Mouse (Mus musculus) liver (tissue): ENCODE measurements at regions not wholly inside any gene's neighbourhood (a gene's known extent, or its start where the extent isn't known, plus 50 kb on each side); places are given as distances from the start of the nearest gene placed in this dataset.
A peak's percentile ranks its signal among the peaks of the same experiment; 100 is the strongest.

Source experiments
- DNase-seq: peaks from one replicate; pipeline ENCODE4 v3.0.0-alpha.2; 2020; ENCODE audit warnings: mixed read lengths

- no peak for DNase-seq
Measured at GRCm38 (mm10) chr1:193672681-193673080, 302.6 kb upstream of the Camk1g start.

GRCm38 (mm10) chr1:193671816-193672254 is 301.7 kb upstream of the Camk1g start:
- no peak for DNase-seq

GRCm38 (mm10) chr1:193671046-193671445 is 300.9 kb upstream of the Camk1g start:
- no peak for DNase-seq

- no peak for DNase-seq
Measured at GRCm38 (mm10) chr1:193670008-193670407, 299.9 kb upstream of the Camk1g start.

GRCm38 (mm10) chr1:193668841-193669240 is 298.7 kb upstream of the Camk1g start:
- peak; percentile 49 for DNase-seq

GRCm38 (mm10) chr1:193665854-193666253 is 295.8 kb upstream of the Camk1g start:
- DNase-seq = no peak

GRCm38 (mm10) chr1:193664569-193664968 is 294.5 kb upstream of the Camk1g start:
- peak; percentile 14 for DNase-seq

- DNase-seq = no peak
Measured at GRCm38 (mm10) chr1:193663587-193663986, 293.5 kb upstream of the Camk1g start.

- no peak for DNase-seq
Measured at GRCm38 (mm10) chr1:193662166-193662890, 292.2 kb upstream of the Camk1g start.

GRCm38 (mm10) chr1:193661377-193661776 is 291.3 kb upstream of the Camk1g start:
- no peak for DNase-seq

- DNase-seq = no peak
Measured at GRCm38 (mm10) chr1:193655076-193655677, 285.1 kb upstream of the Camk1g start.

- DNase-seq = no peak
Measured at GRCm38 (mm10) chr1:193650275-193650674, 280.2 kb upstream of the Camk1g start.

- DNase-seq = no peak
Measured at GRCm38 (mm10) chr1:193649400-193649799, 279.3 kb upstream of the Camk1g start.

GRCm38 (mm10) chr1:193647371-193648270 is 277.5 kb upstream of the Camk1g start:
- DNase-seq = no peak

- DNase-seq = no peak
Measured at GRCm38 (mm10) chr1:193644506-193644905, 274.4 kb upstream of the Camk1g start.

- DNase-seq = no peak
Measured at GRCm38 (mm10) chr1:193636451-193636850, 266.4 kb upstream of the Camk1g start.

- DNase-seq = no peak
Measured at GRCm38 (mm10) chr1:193632115-193632514, 262.0 kb upstream of the Camk1g start.

GRCm38 (mm10) chr1:193629887-193630286 is 259.8 kb upstream of the Camk1g start:
- DNase-seq = no peak

GRCm38 (mm10) chr1:193626924-193627849 is 257.1 kb upstream of the Camk1g start:
- DNase-seq = no peak

- no peak for DNase-seq
Measured at GRCm38 (mm10) chr1:193625101-193625956, 255.2 kb upstream of the Camk1g start.

- no peak for DNase-seq
Measured at GRCm38 (mm10) chr1:193623571-193623970, 253.5 kb upstream of the Camk1g start.
